Mouse (Mus musculus) neural tube, embryonic 10.5 days (tissue): ENCODE measurements at regions not wholly inside any gene's neighbourhood (a gene's known extent, or its start where the extent isn't known, plus 50 kb on each side); places are given as distances from the start of the nearest gene placed in this dataset.

Experiments used
- DNase-seq: peaks from one replicate; pipeline ENCODE4 v3.0.0-alpha.2; 2017; ENCODE audit warnings: low spot score; ENCODE audit errors: extremely low spot score

- DNase-seq = peak; percentile 65
Measured at GRCm38 (mm10) chr6:70714239-70714638, 77.8 kb downstream of the Rpia start.

DNA sequence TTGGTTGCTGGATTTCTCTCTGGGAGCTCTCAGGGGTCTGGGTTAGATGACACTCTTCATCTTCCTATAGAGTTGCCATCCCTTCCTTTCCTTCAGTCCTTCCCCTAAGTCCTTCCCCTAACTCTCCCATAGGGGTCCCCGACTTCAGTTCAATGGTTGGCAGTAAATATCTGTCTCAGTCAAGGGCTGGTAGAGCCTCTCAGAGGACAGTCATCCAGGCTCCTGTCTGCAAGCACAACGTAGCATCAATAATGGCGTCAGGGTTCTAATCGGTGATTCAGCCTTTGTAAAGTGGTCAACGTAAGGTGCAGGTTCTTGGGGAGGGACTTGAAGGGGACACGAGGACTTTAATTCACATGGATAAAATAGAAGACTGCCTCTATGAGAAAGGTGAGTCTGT, 78.4 kb downstream of the Rpia start:
- DNase-seq = no peak

- DNase-seq = no peak
Measured at GRCm38 (mm10) chr6:70713118-70713517, 78.9 kb downstream of the Rpia start.

DNA sequence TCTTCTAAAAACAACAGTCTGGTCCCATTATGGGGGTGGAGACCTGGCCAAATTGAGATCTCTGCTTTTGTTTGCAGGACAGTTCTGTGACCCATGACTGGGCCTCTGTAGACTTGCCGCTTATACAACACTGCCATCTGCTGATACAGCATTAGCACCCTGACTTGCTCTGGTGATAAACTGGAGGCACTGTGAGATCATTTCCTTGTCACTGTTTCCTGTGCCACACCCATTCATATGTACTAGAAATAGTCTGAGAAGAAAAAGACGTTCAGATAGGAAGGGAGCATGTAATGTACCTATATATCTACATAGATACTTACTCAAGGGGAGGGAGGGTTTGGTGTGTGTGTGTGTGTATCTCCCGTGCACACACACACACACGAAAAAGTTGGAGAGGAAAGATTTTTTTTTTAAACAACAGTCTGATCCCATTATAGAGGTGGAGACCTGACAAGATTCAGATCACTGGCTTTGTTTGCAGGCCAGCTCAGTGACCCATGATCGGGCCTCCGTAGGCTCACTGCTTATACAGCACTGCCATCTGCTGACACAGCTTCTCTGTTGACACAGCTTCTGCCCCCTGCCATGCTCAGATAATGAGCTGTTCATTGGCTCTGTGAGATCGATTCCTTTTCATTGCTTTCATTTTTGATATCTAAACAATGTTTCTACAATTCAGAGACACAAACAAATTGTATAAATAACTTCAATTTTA, 82.5 kb downstream of the Rpia start:
- peak; percentile 53 for DNase-seq

DNA sequence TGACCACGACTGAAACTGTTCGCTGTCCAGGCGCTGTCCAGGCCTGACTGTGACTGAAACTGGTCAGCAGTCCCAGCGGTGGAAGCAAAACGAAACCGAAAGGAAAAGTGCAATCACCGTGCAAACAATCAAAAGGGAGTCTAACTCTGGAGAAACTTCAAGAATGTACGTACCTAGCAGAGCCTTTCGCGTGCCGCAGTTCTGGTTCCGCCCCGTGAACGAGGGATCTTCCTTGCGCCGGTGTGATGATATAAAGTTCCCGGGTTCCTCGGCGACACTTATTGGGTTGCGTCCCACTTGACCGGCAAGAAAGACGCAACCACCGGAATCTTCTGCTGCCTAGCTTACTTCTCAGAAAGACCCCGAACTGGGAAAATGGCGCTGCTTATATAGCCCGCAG, 96.4 kb downstream of the Rpia start:
- DNase-seq = no peak
